Mouse (Mus musculus) MEL (cell line): ENCODE data around the gene Prss54.

Source experiments
- BHLHE40 ChIP-seq: IDR thresholded peaks from 2 replicates; pipeline ENCODE4 v1.6.1; 2012; ENCODE audit warnings: low read depth, mild to moderate bottlenecking, inconsistent platforms, low read length, improper control_type of control experiment, borderline replicate concordance
- CTCF ChIP-seq, 3 experiments: IDR thresholded peaks in 2 of 3; conservative IDR thresholded peaks in 1 of 3; 2 replicates each; pipeline ENCODE4 v1.5.1; 2011 to 2012; ENCODE audit warnings: low read length in 3 of 3, low read depth in 2 of 3, mild to moderate bottlenecking in 2 of 3, improper control_type of control experiment in 1 of 3, inconsistent platforms in 1 of 3, mixed read lengths in 1 of 3, moderate library complexity in 1 of 3; ENCODE audit not compliant: control insufficient read depth in 1 of 3, insufficient read depth in 1 of 3, poor library complexity in 1 of 3, severe bottlenecking in 1 of 3
- EP300 ChIP-seq, 2 experiments: IDR thresholded peaks; 2 replicates each; pipeline ENCODE4 v1.6.1; 2011; ENCODE audit warnings: improper control_type of control experiment in 2 of 2, low read length in 2 of 2, low read depth in 1 of 2, mild to moderate bottlenecking in 1 of 2
- HCFC1 ChIP-seq: IDR thresholded peaks from 2 replicates; pipeline ENCODE4 v1.6.1; 2012; ENCODE audit warnings: low read depth, mild to moderate bottlenecking, inconsistent platforms, low read length, improper control_type of control experiment, moderate library complexity
- MAX ChIP-seq: IDR thresholded peaks from 2 replicates; pipeline ENCODE4 v1.6.1; 2011; ENCODE audit warnings: low read length, improper control_type of control experiment
- MAZ ChIP-seq: IDR thresholded peaks from 2 replicates; pipeline ENCODE4 v1.6.1; 2012; ENCODE audit warnings: low read depth, mild to moderate bottlenecking, inconsistent platforms, low read length, improper control_type of control experiment
- NELFE ChIP-seq: IDR thresholded peaks from 2 replicates; pipeline ENCODE4 v1.6.1; 2011; ENCODE audit warnings: low read depth, low read length, improper control_type of control experiment
- POLR2A ChIP-seq, 2 experiments: IDR thresholded peaks; 2 replicates each; pipeline ENCODE4 v1.6.1; 2011 to 2012; ENCODE audit warnings: low read length in 2 of 2, mild to moderate bottlenecking in 2 of 2, control low read depth in 1 of 2, improper control_type of control experiment in 1 of 2, low read depth in 1 of 2, moderate library complexity in 1 of 2; ENCODE audit not compliant: control insufficient read depth in 1 of 2, insufficient read depth in 1 of 2, poor library complexity in 1 of 2
- POLR2AphosphoS5 ChIP-seq: IDR thresholded peaks from 2 replicates; pipeline ENCODE4 v1.6.1; 2012; ENCODE audit warnings: low read depth, borderline replicate concordance, mild to moderate bottlenecking, inconsistent platforms, low read length, moderate library complexity, mixed read lengths
- TBP ChIP-seq: IDR thresholded peaks from 2 replicates; pipeline ENCODE4 v1.8.0; 2011; ENCODE audit warnings: low read depth, low read length, improper control_type of control experiment
- UBTF ChIP-seq: IDR thresholded peaks from 2 replicates; pipeline ENCODE4 v1.6.1; 2012; ENCODE audit warnings: low read depth, mild to moderate bottlenecking, inconsistent platforms, low read length, improper control_type of control experiment, moderate library complexity, borderline replicate concordance; ENCODE audit not compliant: insufficient read depth
- ZC3H11A ChIP-seq: IDR thresholded peaks from 2 replicates; pipeline ENCODE4 v1.6.1; 2012; ENCODE audit warnings: low read depth, mild to moderate bottlenecking, inconsistent platforms, low read length, improper control_type of control experiment

DNA sequence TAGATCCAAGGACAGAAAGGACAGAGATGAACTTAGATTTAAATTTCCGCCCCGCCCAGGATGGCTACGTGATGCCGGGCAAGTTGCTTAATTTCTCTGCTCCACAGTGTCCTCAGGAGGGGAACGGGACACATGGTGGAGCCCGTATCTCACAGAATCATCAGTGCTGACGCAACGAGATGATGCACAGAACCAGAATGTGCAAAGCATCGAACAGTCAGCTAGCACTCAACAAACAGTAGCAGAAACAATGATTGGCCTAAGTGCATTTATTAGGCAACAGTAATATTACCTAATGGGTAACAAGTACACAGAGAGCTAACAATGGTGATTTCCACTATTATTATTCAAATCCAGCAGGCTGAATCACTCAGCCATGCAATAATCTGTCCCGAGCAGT is 47.9 kb downstream of the Prss54 start:
- no peak for TF ChIP-seq POLR2AphosphoS5
- no peak for TF ChIP-seq TBP
- TF ChIP-seq CTCF (IDR thresholded peaks at IDR 0.05 in 2 of 3, conservative IDR thresholded peaks at IDR 0.05 in 1 of 3; ENCODE audit: control insufficient read depth in 1 of 3, insufficient read depth in 1 of 3, low read depth in 2 of 3, low read length in 3 of 3, poor library complexity in 1 of 3, severe bottlenecking in 1 of 3) = no peak
- TF ChIP-seq MAX = no peak
- no peak for TF ChIP-seq HCFC1
- TF ChIP-seq EP300 (IDR thresholded peaks at IDR 0.05; ENCODE audit: low read depth in 1 of 2, low read length in 2 of 2) = no peak
- TF ChIP-seq NELFE = no peak
- TF ChIP-seq UBTF = no peak
- no peak for TF ChIP-seq ZC3H11A
- no peak for TF ChIP-seq POLR2A (IDR thresholded peaks at IDR 0.05; ENCODE audit: control insufficient read depth in 1 of 2, insufficient read depth in 1 of 2, low read depth in 1 of 2, low read length in 2 of 2, poor library complexity in 1 of 2)
- TF ChIP-seq MAZ = no peak
- no peak for TF ChIP-seq BHLHE40
